Mouse (Mus musculus): ENCODE measurements around the gene Trim47.
A peak's percentile ranks its signal among the peaks of the same experiment; 100 is the strongest.

Trim47 gene

DNA sequence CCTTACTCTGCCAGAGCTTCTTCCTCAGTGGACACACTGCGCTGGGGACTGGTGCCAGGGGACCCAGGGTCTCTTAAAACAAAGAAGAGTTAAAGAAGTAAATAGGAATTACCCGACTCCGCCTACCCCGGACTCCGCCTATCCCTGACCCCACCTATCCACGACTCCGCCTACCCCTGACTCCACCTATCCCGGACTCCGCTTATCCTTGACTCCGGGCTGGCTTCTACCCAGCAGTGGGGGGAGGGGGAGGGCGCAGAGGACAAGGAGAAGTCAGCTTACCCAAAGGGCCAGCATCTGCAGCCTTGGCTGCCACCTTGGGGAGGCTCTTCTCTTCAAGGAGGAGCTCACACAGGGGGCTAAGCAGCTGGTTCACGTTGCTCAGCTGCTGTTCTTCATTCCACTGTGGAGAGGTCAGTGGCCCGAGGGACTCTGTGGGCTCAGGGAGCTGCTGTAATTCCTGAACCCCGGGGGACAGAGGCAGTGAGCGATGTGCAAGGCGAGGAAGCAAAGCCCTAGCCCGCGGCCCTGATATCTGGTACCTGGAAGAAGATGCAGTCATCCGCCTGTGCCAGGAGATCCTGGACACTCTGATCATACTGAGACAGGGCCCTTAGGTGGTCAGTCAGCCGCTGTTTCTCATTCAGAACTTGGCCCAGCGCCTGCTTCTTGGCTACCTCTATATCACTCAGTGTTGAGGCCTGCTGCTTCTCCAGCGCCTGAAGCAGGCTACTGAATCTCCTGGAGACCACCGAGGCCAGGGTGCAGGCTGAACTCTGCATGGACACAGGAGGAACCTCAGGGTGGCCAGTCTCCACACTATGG is at the start of gene Trim47:
Trim47 (minus strand) TSS at position 55 of the 825 bp plus-strand sequence.
- DNase-seq, result peak in 1 of 2 experiments; percentile 28

DNA sequence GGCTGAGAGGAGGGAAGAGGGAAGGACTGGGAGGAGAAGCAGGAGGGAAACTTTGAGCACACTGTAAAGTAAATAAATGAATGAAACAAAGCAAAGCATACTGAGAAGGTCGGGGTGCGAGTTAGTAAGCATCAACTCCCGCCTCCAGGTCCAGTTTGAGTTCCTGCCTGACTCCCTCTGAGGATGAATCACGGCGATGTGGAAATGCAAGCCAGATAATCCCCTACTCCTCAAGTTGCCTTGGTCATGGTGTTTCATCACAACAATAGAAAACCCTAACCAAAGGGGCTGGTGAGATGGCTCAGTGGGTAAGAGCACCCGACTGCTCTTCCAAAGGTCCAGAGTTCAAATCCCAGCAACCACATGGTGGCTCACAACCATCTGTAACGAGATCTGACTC is 49.0 kb upstream of the Trim47 start:
- DNase-seq, result no peak

DNA sequence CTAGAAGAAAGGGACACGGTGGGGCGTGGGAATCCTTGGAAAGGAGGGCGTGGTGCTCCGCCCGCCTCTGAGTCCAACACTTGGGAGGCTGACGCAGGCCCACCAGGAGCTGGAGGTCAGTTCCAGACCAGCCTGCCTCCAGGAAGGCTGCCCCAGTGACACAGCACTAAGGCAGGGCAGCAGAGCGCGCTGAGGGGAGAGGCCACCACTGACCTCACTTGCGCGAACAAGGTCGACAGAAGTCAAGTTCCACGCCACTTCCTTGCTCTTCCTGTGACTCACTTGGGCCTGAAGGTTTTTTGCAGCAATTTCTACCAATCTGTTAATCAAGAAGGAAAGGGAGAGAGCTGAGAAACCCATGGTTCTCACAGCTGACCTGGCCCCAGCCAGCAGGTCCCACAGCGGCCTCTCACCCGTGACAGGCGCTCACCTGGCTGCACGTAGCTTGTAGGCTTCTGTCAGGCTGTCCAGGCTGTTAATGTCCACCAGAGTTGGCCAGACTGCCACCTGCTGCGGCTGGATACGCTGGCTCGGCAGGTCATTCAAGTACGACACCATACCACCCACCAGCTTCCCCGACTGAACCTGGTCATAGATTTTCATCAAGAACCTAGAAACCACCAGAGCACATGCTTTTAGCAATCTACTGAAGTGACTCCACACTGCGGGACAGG is 47.9 kb upstream of the Trim47 start:
- DNase-seq, result no peak

DNA sequence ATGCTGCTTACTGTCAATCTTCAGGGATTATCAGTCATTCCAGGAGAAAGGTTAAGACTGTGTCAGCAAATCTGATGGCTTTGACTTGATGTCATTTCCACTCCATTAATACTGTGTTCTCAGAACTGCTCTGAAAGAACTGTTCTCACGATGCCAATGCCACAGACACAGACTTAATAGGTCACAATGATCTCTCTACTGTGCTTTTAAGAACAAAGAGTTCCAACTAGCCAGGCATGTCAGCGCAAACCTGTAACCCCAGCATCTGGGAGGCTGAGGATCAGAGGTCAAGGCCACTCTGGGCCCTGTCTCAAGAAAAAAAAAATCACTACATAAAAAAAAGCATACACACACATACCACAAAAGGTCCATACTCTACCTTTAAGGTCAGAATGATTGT is 44.9 kb upstream of the Trim47 start:
- DNase-seq, result no peak

DNA sequence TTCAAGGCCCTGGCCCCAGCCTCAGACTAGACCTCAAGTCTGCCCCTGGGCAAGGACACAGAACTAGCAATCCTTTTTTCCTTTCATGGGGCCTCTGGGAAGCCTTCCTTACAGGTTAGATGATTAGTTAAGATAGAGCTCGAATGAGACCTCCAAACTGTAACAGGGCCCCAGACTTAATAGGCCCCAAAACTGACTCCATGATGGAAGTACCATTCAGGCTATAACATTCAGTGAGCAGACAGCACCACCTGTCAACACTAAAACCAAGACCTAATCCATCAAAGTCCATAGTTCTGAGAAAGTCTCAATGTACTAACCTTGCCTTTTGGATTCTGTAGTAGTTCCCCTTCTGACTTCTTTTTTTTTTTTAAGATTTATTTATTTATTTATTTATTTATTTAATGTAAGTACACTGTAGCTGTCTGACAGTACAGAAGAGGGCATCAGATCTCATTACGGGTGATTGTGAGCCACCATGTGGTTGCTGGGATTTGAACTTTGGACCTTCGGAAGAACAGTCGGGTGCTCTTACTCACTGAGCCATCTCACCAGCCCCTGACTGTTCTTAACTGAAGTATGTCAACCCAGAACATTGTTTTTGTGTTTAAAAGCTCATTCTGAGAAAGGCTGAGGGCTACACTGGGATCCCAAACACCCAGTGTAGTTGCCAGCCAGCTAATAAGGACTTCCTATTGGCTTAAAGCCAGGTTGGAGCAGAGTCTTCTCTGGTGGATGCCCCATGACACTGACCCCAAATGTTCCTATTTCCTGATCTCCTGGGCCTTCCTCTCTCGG is 43.2 kb upstream of the Trim47 start:
- DNase-seq, result no peak

DNA sequence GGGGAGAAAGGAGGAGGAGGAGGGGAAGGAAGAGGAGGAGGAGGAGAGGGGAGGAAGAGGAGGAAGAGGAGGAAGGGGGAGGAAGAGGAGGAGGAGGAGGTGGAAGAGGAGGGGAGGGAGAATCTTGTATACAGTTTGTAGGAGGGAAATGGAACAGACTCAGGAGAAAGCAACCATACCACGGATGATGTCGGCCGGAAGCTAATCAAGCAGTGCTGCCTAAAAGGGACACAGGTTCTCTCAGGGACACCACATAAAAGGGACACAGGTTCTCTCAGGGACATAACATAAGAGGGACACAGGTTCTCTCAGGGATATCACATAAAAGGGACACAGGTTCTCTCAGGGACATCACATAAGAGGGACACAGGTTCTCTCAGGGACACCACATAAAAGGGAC is 42.2 kb upstream of the Trim47 start:
- no peak for DNase-seq

DNA sequence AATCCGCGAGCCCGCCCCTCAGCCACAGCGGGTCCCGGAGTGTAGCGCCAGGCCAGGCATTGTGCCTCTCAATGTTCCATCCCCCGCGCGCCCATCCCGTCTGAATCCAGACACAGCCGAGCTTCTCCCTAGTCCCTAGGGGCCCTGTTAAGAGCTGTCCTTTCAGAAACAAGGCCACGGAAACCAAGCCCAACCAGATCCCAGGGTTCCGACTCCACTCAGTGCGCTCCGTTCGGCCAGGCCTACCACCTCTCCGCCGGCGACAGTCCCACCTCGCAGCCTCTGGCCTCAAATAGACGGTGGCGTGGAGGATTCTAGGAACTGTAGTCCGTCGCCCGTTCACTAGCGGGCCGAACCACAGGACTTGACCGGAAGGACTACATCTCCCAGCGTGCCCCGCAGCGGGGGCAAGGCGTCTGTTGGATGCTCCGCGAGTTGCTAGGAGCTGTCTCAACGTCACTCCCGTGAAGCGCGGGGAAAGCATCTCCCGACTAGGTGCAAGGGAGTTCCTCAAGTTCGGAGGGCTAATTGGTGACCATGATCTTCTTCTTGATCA is 41.0 kb upstream of the Trim47 start, which contains the start of gene Fbf1:
Fbf1 (minus strand) TSS at position 283 of the 556 bp plus-strand sequence.
- peak; percentile 95 to 99 for DNase-seq

DNA sequence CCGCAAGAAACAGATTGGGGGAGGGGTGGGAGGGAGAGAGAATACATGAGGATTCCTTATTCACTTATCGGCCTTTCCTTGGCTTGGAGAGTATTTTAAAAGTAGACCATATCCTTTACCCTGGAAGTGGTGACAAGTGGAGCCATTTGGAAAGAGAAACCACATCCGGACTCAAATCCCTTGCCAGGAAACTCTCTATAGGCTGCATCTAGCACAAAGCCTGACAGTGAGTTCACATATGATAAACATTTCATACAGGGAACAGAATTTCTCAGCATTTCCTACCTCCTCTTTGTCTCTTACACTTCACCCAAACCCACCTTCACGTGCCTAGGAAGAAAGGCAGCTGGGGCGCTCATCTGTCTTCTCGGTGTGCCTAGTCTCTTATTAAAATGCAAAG is 40.2 kb upstream of the Trim47 start:
- DNase-seq, result no peak

DNA sequence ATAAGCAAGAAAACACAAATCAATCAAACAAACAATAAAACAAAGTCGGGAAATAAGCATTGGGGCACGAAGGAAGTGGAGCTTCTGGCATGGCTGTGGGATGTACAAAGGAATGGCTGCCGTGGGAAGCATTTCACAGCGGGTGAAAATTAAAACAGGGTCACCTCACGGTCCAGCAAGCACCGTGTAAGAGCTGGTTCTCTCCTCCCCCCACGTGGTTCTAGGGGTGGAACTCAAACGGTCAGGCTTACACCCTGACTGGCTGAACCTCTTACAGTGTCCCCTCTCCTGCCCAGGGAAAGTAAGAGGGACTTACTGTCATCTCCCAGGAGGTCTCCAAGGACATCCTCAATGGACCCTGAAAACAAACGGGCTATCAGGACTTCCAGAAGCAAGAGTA is 36.0 kb upstream of the Trim47 start:
- no peak for DNase-seq

DNA sequence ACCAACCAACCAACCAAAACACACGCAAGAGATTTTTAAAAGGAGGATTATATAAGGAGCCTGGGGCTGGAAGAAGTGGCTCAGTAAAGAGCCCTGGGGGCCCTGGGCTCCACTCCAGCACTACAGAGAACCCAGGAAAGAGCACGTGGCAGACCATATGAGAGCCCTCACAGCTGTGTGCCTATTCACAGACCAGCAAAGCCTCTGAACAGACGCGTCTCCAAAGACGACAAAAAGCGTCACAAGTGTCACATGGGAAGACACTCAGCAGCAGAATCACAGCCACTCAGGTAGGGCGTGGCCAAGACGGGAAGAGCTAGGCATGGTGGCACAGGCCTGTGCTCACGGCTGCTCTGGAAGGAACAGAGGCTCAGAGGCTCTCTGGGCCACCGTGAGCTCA is 35.1 kb upstream of the Trim47 start:
- no peak for DNase-seq

DNA sequence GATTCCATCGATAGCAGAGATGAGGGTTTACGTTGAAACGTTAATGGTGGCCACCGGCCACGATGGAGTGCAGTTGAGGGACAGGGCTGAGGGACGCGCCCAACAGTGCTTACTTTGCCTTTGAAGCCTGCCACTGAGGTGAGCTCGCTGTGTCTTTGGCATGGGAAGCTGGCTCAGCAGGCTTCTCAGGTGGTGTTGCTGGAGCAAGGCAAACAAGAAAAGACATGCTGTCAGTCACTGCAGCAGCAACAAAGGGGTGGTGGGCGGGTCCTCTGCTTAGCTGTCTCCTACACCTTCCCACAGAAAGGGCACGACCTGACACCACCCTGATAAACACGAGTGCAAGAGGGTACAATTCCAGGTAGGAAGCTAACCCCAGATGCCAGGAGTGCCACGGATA is 34.3 kb upstream of the Trim47 start:
- no peak for DNase-seq

DNA sequence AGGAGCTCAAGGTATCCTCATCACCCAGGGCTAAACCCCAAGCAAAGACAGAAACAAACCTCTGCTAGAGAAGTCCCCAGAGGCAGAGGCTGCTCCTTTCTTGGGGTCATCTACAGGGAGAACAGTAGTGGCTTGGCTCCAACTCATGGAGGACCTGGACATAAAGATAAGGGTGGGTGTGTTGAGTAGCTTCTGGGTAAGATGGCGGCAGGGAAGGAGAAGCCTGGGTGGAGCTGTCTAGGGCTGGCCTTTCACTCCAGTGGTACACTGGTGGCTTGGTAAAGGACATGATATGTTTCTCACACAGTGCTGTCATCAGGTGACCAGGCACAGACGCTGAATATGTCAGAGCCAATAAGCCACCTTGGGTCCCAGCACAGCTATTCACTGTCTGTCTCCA is 23.9 kb upstream of the Trim47 start:
- DNase-seq, result no peak

DNA sequence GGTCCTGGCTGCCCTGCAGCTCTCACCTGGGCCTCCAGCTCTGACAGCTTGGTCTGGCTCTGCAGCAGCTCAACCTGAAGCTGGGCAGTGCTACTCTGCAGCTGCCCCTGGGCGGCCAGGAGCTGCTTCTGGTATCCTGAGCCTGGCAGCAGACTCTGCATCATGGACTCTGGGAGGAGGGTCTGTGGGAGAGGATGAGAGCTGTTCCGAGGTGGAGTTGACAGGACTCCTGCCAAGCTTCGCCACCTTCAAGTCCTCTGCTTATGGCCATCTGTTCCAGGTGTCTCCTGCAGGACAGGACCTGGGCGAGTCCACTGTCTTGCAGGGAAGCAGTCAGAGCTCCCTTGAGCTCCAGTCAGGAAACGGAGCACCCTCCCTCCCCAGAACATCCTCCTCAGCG is 22.3 kb upstream of the Trim47 start:
- peak; percentile 60 to 63 for DNase-seq

DNA sequence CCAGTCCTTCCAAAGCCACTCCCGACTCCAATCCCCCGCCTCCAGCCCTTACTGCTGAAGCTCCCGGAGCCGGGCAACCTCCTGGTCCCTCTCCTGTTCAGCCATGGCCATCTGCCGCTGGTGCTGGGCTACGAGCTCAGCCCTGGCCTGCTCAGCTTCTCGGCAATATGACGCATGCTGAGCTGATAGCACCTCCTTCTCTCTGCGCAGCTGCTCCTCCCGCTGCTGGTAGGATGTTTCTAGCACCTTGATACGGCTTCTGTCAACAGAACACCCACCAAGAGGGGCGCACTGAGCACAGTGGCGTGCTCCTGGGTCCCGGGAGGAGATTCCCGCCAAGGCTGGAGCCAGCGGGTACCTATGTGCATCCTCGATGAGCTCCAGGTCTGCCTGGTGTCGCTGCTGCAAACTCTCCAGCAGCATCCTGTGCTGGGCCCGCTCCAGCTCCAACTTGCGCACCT is 21.8 kb upstream of the Trim47 start:
- peak; percentile 79 to 81 for DNase-seq

DNA sequence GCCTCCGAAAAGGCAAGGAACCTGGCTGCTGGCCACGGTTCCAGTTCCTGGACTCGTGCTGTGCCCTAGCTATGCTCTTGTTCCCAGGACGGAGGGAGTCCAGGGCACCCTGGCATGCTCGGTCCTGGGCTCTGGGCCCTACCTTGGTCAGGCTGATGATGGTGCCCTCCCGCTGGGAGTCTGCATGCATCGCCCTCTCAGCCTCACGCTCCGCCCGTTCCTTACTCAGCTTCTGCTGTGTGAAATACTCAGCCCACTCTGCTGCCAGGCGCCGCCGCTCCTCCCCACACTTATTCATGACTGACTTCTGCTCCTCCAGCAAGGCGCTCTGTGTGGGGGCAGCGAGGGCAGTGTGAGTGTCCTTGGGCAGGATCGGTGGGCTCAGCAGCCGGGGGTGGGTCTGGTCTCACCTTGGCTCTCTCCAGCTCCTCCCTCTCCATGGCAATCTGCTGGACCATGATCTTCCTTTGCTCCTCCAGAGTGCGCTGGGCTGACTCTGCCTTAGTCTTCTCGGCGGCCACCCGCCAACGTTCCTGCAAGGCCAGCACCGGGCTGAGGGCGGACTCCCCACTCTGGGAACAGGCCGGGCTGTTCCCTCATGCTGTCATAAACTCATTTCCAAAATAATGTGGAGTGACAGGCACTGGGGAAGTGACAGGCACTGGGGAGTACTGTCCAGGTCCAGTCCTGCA is 19.4 kb upstream of the Trim47 start:
- DNase-seq, result peak; percentile 62 to 72

DNA sequence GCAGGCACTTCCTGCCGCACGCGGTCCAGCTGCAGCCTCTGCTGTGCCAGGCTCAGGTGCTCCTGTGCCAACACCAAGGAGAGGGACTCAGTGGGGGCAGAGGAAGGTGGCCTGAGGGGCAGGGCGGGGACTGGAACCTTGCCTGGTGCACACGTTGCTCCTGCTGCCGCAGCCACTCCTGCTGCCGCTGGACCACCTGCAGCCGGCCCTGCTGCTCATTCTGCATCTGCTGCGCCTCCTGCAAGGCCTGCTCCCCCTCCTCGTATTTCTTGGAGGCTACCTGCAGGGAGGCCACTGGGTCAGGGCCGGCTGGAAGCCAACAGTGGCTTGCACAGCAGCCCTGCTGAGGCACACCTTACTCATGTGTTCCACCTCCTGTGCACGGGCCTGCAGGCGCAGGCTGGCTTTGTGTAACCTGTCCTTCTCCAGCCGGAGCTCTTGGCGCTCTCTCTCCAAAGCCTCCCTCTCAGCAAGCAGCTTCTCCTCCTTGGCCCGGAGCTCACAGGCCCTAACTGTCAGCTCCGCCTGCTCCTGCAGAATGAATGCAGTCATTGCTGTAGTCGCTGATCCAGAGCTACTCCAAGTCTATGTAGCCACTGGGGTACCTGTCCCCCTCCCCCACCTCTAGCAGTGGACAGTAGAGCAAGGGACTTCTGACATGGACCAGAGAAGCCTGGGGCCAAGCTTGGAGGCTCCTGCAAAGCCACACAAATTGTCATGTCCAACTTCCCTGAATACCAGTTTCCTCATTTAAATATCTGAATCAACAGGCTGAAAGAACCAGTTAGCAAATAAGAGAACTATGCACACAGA is 18.7 kb upstream of the Trim47 start:
- peak; percentile 68 to 70 for DNase-seq

DNA sequence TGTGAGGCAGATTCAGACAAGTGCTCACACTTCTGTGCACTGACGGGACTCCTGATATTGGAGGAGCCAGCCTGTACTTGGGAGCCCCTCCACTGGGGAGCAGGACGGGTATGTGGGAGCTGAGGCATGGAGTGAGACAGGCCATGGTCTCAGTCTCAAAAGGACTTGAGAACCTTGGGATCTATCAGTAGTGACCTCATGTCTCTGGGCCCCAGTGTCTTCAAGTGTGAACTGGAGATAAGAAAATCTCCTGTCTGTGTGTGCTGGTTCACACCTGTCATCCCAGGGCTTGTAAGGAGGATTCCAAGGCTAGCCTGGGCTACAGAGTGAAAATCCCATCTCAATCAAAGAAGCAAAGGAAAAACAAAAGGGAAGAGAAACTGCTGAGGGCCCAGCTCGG is 16.5 kb upstream of the Trim47 start:
- DNase-seq, result no peak

DNA sequence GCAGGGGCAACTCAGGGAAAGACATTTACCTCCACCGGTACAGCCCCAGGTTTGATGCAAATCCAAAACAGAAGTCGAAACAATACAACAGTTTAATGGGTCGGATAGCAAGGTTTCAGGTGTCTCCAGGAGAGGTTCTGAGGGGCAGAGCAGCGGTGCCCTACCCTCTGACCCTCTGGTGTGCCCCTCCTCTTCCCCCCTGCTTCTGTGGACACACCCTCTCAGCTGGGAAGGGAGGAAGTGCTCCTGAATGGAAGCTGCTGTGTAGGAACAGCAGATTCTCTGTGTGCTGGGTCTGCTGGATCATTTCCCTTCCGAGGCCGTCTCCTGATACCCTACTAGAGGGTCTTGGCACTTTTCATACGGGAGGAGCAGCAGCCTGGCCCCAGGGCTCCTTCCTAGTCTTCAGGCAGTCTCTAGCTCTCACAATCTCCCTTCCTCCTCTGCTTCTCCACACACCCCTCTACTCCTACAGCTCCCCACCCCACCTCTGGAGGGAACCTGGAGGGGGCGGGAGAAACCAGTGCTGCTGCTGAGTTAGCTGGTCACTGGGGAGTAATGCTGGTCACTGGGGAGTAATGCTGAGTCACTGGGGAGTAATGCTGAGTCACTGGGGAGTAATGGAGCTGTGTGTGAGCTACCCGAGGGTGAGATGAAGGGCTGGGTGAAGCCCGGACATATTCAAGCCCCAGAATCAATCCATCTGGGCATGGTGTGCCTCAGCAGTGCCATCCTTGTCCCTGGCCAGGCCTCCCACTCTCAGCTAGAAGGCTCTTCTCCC is 15.4 kb upstream of the Trim47 start:
- DNase-seq, result no peak

DNA sequence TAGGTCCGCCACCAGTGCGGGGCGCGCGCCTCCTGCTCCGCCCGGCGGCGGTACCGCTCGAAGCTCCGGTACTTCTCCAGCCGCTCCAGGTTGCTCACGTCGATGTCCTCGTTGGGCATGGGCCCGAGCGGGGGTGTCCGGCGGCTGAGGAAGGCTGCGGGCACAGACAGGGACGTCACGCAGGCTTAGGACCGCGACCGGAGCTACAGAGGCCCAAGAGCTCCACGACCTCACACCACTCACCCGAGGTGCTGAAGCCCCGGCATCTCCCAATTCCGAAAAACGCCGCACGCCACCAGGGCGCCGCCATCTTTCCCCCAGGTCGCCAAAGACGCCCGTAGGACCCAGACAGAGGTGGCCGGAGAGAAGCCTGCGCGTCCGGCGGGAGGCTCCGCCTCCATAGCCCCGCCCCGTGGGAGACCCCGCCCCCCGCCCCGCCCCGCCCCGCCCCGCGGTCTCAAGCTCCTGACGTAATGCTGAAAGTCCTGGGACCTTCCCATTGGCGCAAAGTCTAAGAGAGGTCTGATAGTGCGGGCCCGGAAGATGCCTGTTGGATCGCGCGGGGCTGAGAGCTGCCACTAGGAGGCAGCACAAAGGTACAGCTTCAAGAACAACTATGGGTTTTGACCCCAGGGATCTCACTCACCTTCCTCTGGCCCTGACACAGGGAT is 11.6 kb upstream of the Trim47 start, which contains the start of gene Mrpl38:
Mrpl38 (minus strand) TSS at position 401 of the 671 bp plus-strand sequence.
- DNase-seq, result peak; percentile 86

DNA sequence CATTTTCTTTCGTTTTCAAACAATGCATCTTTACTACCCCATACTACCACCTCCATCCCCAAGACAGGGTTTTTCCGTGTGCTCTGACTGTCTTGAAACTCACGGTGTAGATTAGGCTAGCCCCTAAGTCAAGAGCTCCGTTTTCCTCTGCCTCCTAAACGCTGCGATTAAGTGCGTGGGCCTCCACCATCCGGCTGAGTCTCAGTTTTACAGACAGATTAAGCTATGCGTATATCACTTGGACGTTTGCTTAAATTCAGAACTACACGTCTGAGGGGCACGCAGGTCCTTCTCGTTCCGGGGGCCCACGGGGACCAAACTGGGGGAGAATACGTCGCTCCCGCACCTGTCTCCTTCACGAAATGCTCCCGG is 11.1 kb upstream of the Trim47 start:
- DNase-seq, result no peak

Data from cerebellum, adult 18-20 months (tissue).